Mouse (Mus musculus) frontal cortex, postnatal 10 days (tissue): ENCODE measurements around the gene Sema6d.

Experiments
- DNase-seq, 2 experiments: peaks; one replicate each; pipeline ENCODE4 v3.0.0; 2022; ENCODE audit warnings: low spot score in 2 of 2, mixed read lengths in 1 of 2

Sema6d gene

GRCm38 (mm10) chr2:124554751-124555415 is 465.1 kb downstream of the Sema6d start:
- no peak for DNase-seq

DNA sequence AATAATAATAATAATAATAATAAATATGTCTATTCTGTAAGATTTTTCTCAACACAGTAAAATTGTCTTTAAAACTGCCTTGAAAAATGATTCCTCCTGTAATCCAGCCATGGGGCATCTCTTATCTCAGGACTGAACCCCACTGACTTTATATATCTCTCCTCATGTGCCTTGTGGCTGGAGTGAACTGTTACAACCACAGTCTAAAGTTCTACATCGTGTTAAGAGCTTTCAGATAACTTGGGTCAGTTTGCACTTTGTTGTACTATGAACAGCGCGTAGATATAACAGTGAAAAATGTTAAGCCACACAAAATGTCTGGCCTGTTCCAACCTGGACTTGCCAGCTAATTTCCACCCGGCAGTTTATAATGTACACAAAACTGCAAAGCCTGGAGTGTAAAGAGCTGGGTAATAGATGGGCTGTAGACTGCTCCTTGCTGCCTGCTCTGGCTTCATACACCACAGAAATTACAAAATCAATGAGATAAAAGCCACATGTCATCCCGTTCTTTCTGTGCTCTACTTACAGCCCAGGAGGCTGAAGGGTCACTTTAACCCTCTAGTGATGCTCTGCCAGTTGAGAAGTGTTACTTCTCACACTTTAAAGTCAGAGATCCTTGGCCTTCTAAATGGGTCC is 467.2 kb downstream of the Sema6d start:
- DNase-seq, result no peak

DNA sequence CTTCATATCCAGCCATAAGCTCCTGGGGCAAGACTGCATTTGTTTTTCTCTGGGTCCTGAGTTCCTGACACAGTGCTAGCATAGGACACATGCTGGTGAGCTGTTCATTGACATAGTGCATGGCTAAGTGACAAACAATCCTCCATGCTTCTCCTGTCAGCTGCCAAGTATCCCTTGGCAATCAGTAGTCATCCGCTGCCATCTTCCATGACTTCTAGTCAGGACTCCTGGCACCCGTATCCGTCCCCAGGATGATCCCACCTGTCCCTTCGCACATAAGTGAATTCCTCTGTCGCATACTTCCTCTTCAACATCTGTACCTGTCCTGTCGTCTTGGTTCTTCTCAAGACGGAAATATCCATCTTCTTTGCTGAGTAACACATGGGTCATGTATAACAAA is 468.3 kb downstream of the Sema6d start:
- no peak for DNase-seq

DNA sequence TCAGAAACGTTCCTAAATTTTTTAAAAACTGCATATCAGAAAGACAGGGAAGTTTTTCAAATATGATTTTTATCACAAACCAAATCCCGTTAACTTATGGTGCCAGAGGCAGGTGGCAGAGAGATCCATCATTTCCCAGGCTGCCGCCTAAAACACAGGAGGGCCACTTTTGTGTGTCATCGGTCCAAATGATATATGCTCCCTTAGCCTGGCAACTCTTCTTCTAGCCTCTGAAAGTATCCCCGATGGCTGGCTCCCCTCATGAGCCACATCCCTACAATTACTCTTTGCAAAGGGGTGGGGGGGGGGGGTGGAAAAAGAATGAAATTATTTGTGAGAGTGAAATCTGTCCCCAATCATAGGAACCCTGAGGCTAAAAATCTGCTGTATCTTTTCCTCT is 471.9 kb downstream of the Sema6d start:
- DNase-seq, result no peak

DNA sequence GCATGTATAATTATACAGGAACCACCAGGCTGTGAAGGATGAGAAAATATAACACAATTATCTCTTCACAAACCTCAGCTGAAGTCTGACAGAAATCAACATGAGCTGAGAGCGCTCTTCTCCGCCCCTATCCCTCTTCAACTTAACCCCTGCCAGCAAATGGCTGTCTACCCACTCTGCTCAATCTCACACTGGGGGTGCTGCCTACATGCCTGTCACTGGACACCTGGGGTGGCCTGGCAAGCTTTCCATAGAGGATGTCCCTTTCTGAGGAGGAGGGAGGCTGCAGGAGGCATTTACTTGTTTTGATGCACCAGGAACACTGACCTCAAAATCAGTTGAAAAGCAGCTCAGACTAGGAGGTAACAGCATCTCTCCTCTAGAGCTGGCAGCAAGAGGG is 472.3 kb downstream of the Sema6d start:
- DNase-seq, result peak in 1 of 2 experiments; percentile 10

- no peak for DNase-seq
Measured at GRCm38 (mm10) chr2:124563759-124564158, 474.0 kb downstream of the Sema6d start.

DNA sequence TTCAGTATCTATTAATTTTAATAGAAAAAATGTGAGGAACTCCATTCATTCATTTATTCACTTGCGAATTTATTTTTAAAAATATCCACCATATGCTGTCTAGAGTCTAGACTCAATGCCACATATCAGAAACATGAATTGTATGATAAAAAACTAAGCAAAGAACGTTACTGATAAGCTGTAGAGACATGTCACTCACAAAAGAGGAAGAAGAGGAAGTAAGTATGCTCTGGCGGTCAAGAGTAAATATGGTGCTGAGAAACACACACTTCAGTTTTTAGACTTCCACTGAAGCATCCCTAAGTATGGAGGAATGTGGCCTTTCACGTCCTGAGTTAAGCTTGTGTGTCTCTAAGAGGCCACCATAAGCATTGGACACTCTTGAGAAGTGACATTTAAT is 484.0 kb downstream of the Sema6d start:
- no peak for DNase-seq

DNA sequence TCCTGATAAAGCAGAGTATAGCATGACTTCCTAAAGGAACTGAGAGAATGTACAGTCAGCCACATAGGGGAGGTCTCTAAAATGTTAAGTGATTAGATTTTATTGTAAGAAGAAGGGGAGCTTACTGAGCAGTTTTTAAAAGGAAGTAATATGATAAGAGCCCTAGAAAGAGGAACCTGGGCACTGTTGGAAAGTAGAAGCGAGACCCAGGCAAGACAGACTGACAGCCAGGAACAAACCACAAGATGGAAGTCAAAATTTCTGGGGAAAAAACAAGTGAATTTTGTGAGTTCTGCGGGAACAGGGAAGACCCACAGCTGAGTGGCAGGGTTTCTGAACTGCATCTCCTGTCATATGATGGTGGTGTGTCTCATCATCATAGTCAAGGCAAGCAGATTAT is 486.3 kb downstream of the Sema6d start:
- DNase-seq, result no peak

GRCm38 (mm10) chr2:124583561-124583960 is 493.8 kb downstream of the Sema6d start:
- DNase-seq, result no peak

- no peak for DNase-seq
Measured at GRCm38 (mm10) chr2:124592750-124593149, 503.0 kb downstream of the Sema6d start.

GRCm38 (mm10) chr2:124599014-124599413 is 509.2 kb downstream of the Sema6d start:
- no peak for DNase-seq

DNA sequence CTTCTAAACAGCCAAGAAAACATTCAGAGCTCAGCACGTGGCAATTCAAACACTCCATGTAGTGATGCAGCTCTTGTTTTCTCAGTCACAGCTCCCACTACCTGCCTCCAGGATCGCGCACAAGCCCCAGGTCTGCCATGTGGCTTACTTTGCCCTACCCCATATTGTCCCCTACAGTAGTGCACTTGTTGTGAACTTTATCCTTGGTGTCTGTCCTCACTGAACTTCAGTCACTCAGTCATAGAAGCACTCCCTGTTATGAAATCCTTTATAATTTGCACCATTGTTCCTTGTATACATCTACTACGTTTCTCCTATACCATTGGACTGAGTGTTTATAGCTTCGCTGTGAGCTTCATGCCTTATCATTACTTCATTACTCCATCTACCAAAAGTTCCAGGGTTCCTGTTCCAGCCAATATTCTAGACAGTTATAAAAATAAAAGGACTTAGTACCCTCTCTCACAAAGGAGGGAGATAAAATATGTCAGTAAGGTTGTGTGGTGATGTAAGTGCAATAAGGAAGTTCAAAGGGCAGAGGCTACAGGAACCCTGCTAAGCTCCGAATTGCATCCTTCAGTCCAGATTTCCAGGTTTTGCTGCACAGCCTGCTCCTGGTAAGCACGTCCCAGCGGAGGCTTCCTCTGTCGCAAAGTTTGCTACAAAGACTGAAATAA is 512.1 kb downstream of the Sema6d start:
- no peak for DNase-seq

- no peak for DNase-seq
Measured at GRCm38 (mm10) chr2:124602379-124602913, 512.7 kb downstream of the Sema6d start.

- DNase-seq, result no peak
Measured at GRCm38 (mm10) chr2:124605341-124605740, 515.6 kb downstream of the Sema6d start.

GRCm38 (mm10) chr2:124607986-124608385 is 518.2 kb downstream of the Sema6d start:
- no peak for DNase-seq

DNA sequence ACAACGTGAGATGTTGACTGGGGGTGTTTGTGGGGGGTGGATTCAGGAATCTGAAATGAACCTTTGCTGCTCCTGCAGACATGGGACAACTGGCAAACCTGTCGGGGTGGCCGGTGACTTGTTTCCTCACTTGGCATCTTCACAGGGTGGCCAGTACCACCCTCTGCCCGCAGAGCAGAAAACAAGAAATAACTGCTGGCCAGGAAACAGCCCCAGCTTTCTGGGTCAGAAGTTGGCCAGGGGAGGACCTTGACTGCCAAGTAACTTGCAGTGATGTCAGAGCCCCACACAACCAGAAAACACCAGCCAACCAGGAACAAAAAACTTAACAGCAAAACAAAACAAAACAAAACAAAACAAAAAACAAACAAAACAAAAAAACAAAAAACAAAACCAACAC is 518.8 kb downstream of the Sema6d start:
- DNase-seq, result no peak

- no peak for DNase-seq
Measured at GRCm38 (mm10) chr2:124609014-124609413, 519.2 kb downstream of the Sema6d start.

- peak; percentile 79 to 82 for DNase-seq
Measured at GRCm38 (mm10) chr2:124609711-124610585, 520.2 kb downstream of the Sema6d start.

DNA sequence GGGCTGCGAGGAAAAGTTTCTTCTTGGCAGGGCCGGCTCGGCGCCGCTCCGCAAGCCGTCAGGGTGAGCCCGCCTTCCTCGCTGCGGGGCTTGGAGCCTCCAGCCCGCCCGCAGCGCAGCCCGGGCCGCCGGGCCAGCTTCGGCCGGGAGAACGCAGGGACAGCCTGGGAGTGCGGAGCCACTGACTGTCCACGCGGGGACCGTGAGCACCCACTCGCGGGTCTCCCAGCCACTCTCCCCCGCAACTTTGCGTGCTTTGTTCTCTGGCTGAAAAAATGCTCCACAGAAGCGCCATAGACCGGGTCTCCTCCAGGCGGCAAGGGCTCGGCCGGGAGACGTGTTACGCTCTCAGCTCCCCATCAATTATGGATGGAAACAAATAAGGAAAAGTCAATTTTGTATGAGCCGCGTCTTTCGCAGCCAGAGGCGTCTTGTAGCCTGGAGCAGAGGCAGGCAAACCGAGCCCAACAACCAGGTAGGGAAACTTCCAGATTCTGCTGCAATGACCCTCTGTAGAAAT is 520.9 kb downstream of the Sema6d start:
- DNase-seq, result no peak

GRCm38 (mm10) chr2:124611226-124611625 is 521.5 kb downstream of the Sema6d start:
- no peak for DNase-seq

DNA sequence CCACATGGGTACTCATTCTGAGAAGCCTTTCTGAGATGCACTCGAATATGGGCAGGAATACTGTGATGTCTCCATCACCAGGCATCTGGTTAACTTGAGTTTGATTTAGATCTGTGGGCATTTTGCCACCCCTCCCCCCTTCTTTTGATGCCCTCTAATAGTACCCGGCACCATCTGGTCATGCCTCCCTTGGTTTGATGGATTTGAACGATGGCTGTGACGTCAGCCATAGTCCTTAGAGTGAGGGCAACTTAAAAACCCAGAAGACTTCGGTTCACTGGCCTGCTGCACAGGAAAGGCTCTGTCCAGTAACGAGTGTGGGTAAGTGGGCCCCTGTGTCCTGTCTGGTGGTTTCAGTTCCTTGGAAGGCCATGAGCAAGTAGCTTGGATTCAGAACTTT is 522.5 kb downstream of the Sema6d start:
- no peak for DNase-seq
